Mouse (Mus musculus) MEL (cell line): Measurements from ENCODE around the gene Gab2. TPM values are rescaled to one million over a fixed set of nuclear protein-coding genes. Genes with fewer than 3 reads are reported as not detected.

ENCODE experiments used
- DNase-seq: peaks from one replicate; pipeline ENCODE4 v3.0.0; 2011; ENCODE audit warnings: low read depth, low spot score
- H3K27ac ChIP-seq: 2 replicates; pipeline ENCODE4 v1.5.1; 2012; ENCODE audit warnings: low read depth, mild to moderate bottlenecking, control low read depth, low read length, moderate library complexity; ENCODE audit not compliant: control insufficient read depth
- H3K27me3 ChIP-seq, 2 experiments: fragments of 150-350 bp in 1 of 2; sonication (generic) in 1 of 2; 2 replicates each; pipeline ENCODE4 v1.6.1; 2012; ENCODE audit warnings: low read length in 2 of 2, mild to moderate bottlenecking in 2 of 2, improper control_type of control experiment in 1 of 2, moderate library complexity in 1 of 2; ENCODE audit not compliant: insufficient read depth in 2 of 2, control insufficient read depth in 1 of 2
- H3K36me3 ChIP-seq, 2 experiments: 2 replicates each; pipeline ENCODE4 v1.6.1; 2012 to 2014; ENCODE audit warnings: low read length in 2 of 2, improper control_type of control experiment in 1 of 2, inconsistent platforms in 1 of 2, mild to moderate bottlenecking in 1 of 2; ENCODE audit not compliant: insufficient read depth in 2 of 2, control insufficient read depth in 1 of 2
- H3K4me1 ChIP-seq, 2 experiments: fragments of 150-350 bp in 1 of 2; sonication (generic) in 1 of 2; 2 replicates each; pipeline ENCODE4 v1.6.1; 2012; ENCODE audit warnings: low read length in 2 of 2, improper control_type of control experiment in 1 of 2, mild to moderate bottlenecking in 1 of 2; ENCODE audit not compliant: insufficient read depth in 2 of 2, control insufficient read depth in 1 of 2
- H3K4me3 ChIP-seq, 2 experiments: fragments of 150-350 bp in 1 of 2; sonication (generic) in 1 of 2; 2 replicates each; pipeline ENCODE4 v1.5.1; 2012; ENCODE audit warnings: low read depth in 2 of 2, low read length in 2 of 2, mild to moderate bottlenecking in 2 of 2, moderate library complexity in 2 of 2, control low read depth in 1 of 2, improper control_type of control experiment in 1 of 2; ENCODE audit not compliant: control insufficient read depth in 1 of 2, insufficient read depth in 1 of 2
- H3K79me2 ChIP-seq: 2 replicates; pipeline ENCODE4 v1.6.1; 2012; ENCODE audit warnings: mild to moderate bottlenecking, low read length, moderate library complexity; ENCODE audit not compliant: control insufficient read depth, poor library complexity, insufficient read depth
- H3K9ac ChIP-seq: 2 replicates; pipeline ENCODE4 v1.6.1; 2012; ENCODE audit warnings: low read depth, mild to moderate bottlenecking, control low read depth, low read length, moderate library complexity; ENCODE audit not compliant: control insufficient read depth, poor library complexity, severe bottlenecking
- H3K9me3 ChIP-seq: fragments of 150-350 bp; sonication (generic); replicated peaks from 2 replicates; pipeline ENCODE4 v1.6.1; 2012; ENCODE audit warnings: mild to moderate bottlenecking, low read length, improper control_type of control experiment, moderate library complexity; ENCODE audit not compliant: insufficient read depth
- CHD1 ChIP-seq: IDR thresholded peaks from 2 replicates; pipeline ENCODE4 v1.6.1; 2012; ENCODE audit warnings: low read depth, mild to moderate bottlenecking, inconsistent platforms, low read length, improper control_type of control experiment
- CHD2 ChIP-seq: IDR thresholded peaks from 2 replicates; pipeline ENCODE4 v1.6.1; 2011; ENCODE audit warnings: low read length, improper control_type of control experiment
- E2F4 ChIP-seq: IDR thresholded peaks from 2 replicates; pipeline ENCODE4 v1.6.1; 2011; ENCODE audit warnings: low read depth, low read length, improper control_type of control experiment, borderline replicate concordance
- ELF1 ChIP-seq: IDR thresholded peaks from 2 replicates; pipeline ENCODE4 v1.6.1; 2014; ENCODE audit warnings: low read depth, mild to moderate bottlenecking, inconsistent platforms, low read length, improper control_type of control experiment, moderate library complexity
- EP300 ChIP-seq, 2 experiments: IDR thresholded peaks; 2 replicates each; pipeline ENCODE4 v1.6.1; 2011; ENCODE audit warnings: improper control_type of control experiment in 2 of 2, low read length in 2 of 2, low read depth in 1 of 2, mild to moderate bottlenecking in 1 of 2
- ETS1 ChIP-seq: IDR thresholded peaks from 2 replicates; pipeline ENCODE4 v1.6.1; 2012; ENCODE audit warnings: low read depth, mild to moderate bottlenecking, inconsistent platforms, low read length, improper control_type of control experiment, moderate library complexity
- GABPA ChIP-seq: IDR thresholded peaks from 2 replicates; pipeline ENCODE4 v1.6.1; 2012; ENCODE audit warnings: low read depth, mild to moderate bottlenecking, inconsistent platforms, low read length, improper control_type of control experiment, moderate library complexity
- GATA1 ChIP-seq: IDR thresholded peaks from 2 replicates; pipeline ENCODE4 v1.6.1; 2011; ENCODE audit warnings: low read depth, low read length, improper control_type of control experiment
- MAFK ChIP-seq: IDR thresholded peaks from 2 replicates; pipeline ENCODE4 v1.6.1; 2011; ENCODE audit warnings: low read depth, mild to moderate bottlenecking, low read length, improper control_type of control experiment, borderline replicate concordance
- MAX ChIP-seq: IDR thresholded peaks from 2 replicates; pipeline ENCODE4 v1.6.1; 2011; ENCODE audit warnings: low read length, improper control_type of control experiment
- MAZ ChIP-seq: IDR thresholded peaks from 2 replicates; pipeline ENCODE4 v1.6.1; 2012; ENCODE audit warnings: low read depth, mild to moderate bottlenecking, inconsistent platforms, low read length, improper control_type of control experiment
- MXI1 ChIP-seq: IDR thresholded peaks from 2 replicates; pipeline ENCODE4 v1.6.1; 2011; ENCODE audit warnings: mild to moderate bottlenecking, low read depth, low read length, improper control_type of control experiment
- MYC ChIP-seq: IDR thresholded peaks from 2 replicates; pipeline ENCODE4 v1.6.1; 2011; ENCODE audit warnings: low read depth, mild to moderate bottlenecking, low read length, improper control_type of control experiment, moderate library complexity
- NELFE ChIP-seq: IDR thresholded peaks from 2 replicates; pipeline ENCODE4 v1.6.1; 2011; ENCODE audit warnings: low read depth, low read length, improper control_type of control experiment
- POLR2AphosphoS2 ChIP-seq: IDR thresholded peaks from 2 replicates; pipeline ENCODE4 v1.6.1; 2011; ENCODE audit warnings: low read length, improper control_type of control experiment
- POLR2AphosphoS5 ChIP-seq: IDR thresholded peaks from 2 replicates; pipeline ENCODE4 v1.6.1; 2012; ENCODE audit warnings: low read depth, borderline replicate concordance, mild to moderate bottlenecking, inconsistent platforms, low read length, moderate library complexity, mixed read lengths
- RCOR1 ChIP-seq: IDR thresholded peaks from 2 replicates; pipeline ENCODE4 v1.6.1; 2012; ENCODE audit warnings: low read depth, mild to moderate bottlenecking, inconsistent platforms, low read length, improper control_type of control experiment
- SIN3A ChIP-seq: IDR thresholded peaks from 2 replicates; pipeline ENCODE4 v1.6.1; 2012; ENCODE audit warnings: low read length, improper control_type of control experiment, inconsistent platforms
- SMC3 ChIP-seq: IDR thresholded peaks from 2 replicates; pipeline ENCODE4 v1.6.1; 2011; ENCODE audit warnings: low read depth, low read length, improper control_type of control experiment
- TBP ChIP-seq: IDR thresholded peaks from 2 replicates; pipeline ENCODE4 v1.8.0; 2011; ENCODE audit warnings: low read depth, low read length, improper control_type of control experiment
- UBTF ChIP-seq: IDR thresholded peaks from 2 replicates; pipeline ENCODE4 v1.6.1; 2012; ENCODE audit warnings: low read depth, mild to moderate bottlenecking, inconsistent platforms, low read length, improper control_type of control experiment, moderate library complexity, borderline replicate concordance; ENCODE audit not compliant: insufficient read depth
- USF1 ChIP-seq: IDR thresholded peaks from 2 replicates; pipeline ENCODE4 v1.6.1; 2014; ENCODE audit warnings: low read depth, mild to moderate bottlenecking, inconsistent platforms, low read length, improper control_type of control experiment, moderate library complexity
- USF2 ChIP-seq, 2 experiments: IDR thresholded peaks; 2 replicates each; pipeline ENCODE4 v1.6.1; 2011 to 2012; ENCODE audit warnings: improper control_type of control experiment in 2 of 2, low read length in 2 of 2, borderline replicate concordance in 1 of 2, inconsistent platforms in 1 of 2, low read depth in 1 of 2, mild to moderate bottlenecking in 1 of 2; ENCODE audit not compliant: insufficient read depth in 1 of 2
- ZC3H11A ChIP-seq: IDR thresholded peaks from 2 replicates; pipeline ENCODE4 v1.6.1; 2012; ENCODE audit warnings: low read depth, mild to moderate bottlenecking, inconsistent platforms, low read length, improper control_type of control experiment
- ZMIZ1 ChIP-seq: IDR thresholded peaks from 2 replicates; pipeline ENCODE4 v1.6.1; 2012; ENCODE audit warnings: low read depth, mild to moderate bottlenecking, inconsistent platforms, low read length, improper control_type of control experiment, moderate library complexity
- ZNF384 ChIP-seq: IDR thresholded peaks from 2 replicates; pipeline ENCODE4 v1.6.1; 2012; ENCODE audit warnings: low read depth, mild to moderate bottlenecking, inconsistent platforms, low read length, improper control_type of control experiment
- polyA plus RNA-seq, 2 experiments: library from polyadenylated mRNA; stranded (reverse) in 1 of 2; unstranded in 1 of 2; fragments of >175 nt in 1 of 2; fragments of >200 nt in 1 of 2; gene quantifications; 2 replicates each; pipeline versions ENCODE4 v1.2.1 to v1.2.4; 2012; ENCODE audit warnings: low replicate concordance in 2 of 2, low read depth in 1 of 2; ENCODE audit not compliant: insufficient read length in 2 of 2, insufficient read depth in 1 of 2, missing spikeins in 1 of 2
- total RNA-seq: library from RNA; depleted of rRNA; stranded (reverse); fragments of 300-350 nt; gene quantifications from 2 replicates; pipeline ENCODE4 v1.2.3, GENCODE M21; 2012

Gene Gab2
- total and polyA plus RNA-seq, 3 experiments, result 5.0 to 11.5 TPM; not detected in 1

DNA sequence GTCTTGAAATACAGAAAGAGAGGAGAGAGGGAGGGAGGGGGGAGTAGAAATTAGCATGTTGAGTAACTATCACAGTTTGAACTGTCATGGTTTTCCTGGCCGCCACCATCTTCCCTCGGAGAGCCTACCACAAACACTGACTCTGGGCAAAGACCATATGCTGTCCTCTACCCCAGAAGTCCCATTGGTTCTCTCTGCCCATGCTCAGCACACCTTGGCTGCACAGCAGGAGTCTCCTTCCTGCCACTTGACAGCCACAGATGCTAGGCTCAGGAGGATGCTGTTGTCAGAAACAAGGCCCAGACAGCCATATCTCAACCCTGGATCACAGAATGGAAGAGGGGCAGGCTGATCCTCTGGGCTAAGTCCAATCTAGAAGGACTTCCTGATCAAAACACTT, 253.0 kb downstream of the Gab2 start:
- H3K4me3 ChIP-seq, result no peak overlapping the region
- peaks cover 13 to 28% of the 10 kb centered on the region in 2 experiments for H3K4me1 ChIP-seq

DNA sequence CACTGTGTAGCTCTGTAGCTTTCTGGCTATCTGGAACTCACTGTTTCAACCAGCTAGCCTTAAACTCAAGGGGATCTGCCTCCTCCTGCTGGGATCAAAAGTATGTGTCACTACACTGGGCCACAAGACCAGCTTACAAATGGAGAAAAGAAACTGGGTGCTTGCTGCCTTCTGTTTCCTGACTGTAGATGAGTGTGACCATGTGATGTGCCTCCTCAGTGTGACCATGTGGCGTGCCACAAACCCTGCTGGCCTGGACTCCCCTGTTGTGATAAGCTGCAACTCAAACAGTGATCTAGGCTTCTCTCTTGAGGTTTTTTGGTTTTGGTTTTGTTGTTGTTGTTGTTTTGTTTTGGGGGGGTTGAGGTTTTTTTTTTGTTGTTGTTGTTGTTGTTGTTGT, 255.3 kb downstream of the Gab2 start:
- Histone ChIP-seq H3K36me3 (peaks cover 0 to 20% of the 10 kb centered on the region in 2 experiments; a peak in 2 of 4 replicates), H3K27ac (peak overlapping the region; percentile 65), H3K79me2 (no peaks in the 10 kb centered on the region), H3K4me3 (no peak overlapping the region; a peak in 1 of 4 replicates), H3K9me3 (no peaks in the 10 kb centered on the region), H3K9ac (peak overlapping the region; percentile 62), H3K27me3 (no peaks in the 10 kb centered on the region), H3K4me1 (peaks cover 11 to 31% of the 10 kb centered on the region in 2 experiments)
- peak; percentile 60 for DNase-seq
- TF ChIP-seq USF2 (IDR thresholded peaks at IDR 0.05; ENCODE audit: borderline replicate concordance in 1 of 2, insufficient read depth in 1 of 2, low read depth in 1 of 2, low read length in 2 of 2) (0 out of 4 replicates have a peak, but pooled peaks of 1 of the 2 experiments have one; percentile 28), CHD2 (no peak), RCOR1 (peak; percentile 25; the same call in 1 of the 2 replicates), ETS1 (peak; percentile 40; the same call in 1 of the 2 replicates), NELFE (no peak), MYC (peak; percentile 64; the same call in 1 of the 2 replicates), EP300 (IDR thresholded peaks at IDR 0.05; ENCODE audit: low read depth in 1 of 2, low read length in 2 of 2) (peak in 1 of 2 experiments; percentile 13; a peak in 1 of 4 replicates), MAX (peak; percentile 76), ELF1 (no peak), MAZ (no peak), MXI1 (peak; percentile 71; the same call in 1 of the 2 replicates), SIN3A (no peak), USF1 (peak; percentile 77)

More for the DNA sequence above, 253.0 kb downstream of the Gab2 start:
- H3K9ac ChIP-seq, result no peak overlapping the region
- H3K36me3 ChIP-seq, result peaks cover 0 to 13% of the 10 kb centered on the region in 2 experiments; a peak in 2 of 4 replicates
- no peaks in the 10 kb centered on the region for H3K27me3 ChIP-seq
- DNase-seq, result no peak
- no peak for TF ChIP-seq ZNF384
- no peak for TF ChIP-seq NELFE
- no peak for TF ChIP-seq TBP
- TF ChIP-seq CHD1, result no peak
- no peak for TF ChIP-seq SMC3
- no peak for TF ChIP-seq MXI1
- TF ChIP-seq ZMIZ1, result no peak
- no peak for TF ChIP-seq EP300 (IDR thresholded peaks at IDR 0.05; ENCODE audit: low read depth in 1 of 2, low read length in 2 of 2)
- no peak for TF ChIP-seq E2F4
- no peak for TF ChIP-seq ZC3H11A
- TF ChIP-seq POLR2AphosphoS5, result no peak
- no peak for TF ChIP-seq UBTF
- no peak for TF ChIP-seq USF1
- no peak for TF ChIP-seq USF2 (IDR thresholded peaks at IDR 0.05; ENCODE audit: borderline replicate concordance in 1 of 2, insufficient read depth in 1 of 2, low read depth in 1 of 2, low read length in 2 of 2)
- TF ChIP-seq ELF1, result no peak
- no peak for TF ChIP-seq GABPA
- no peak for TF ChIP-seq GATA1
- no peak for TF ChIP-seq MAX
- TF ChIP-seq MAFK, result no peak
- TF ChIP-seq POLR2AphosphoS2, result no peak
- no peaks in the 10 kb centered on the region for H3K9me3 ChIP-seq
- no peak overlapping the region for H3K27ac ChIP-seq
- no peaks in the 10 kb centered on the region for H3K79me2 ChIP-seq
